ENCODE assay signal across 27 mouse cellular contexts in the genomic region with DNA sequence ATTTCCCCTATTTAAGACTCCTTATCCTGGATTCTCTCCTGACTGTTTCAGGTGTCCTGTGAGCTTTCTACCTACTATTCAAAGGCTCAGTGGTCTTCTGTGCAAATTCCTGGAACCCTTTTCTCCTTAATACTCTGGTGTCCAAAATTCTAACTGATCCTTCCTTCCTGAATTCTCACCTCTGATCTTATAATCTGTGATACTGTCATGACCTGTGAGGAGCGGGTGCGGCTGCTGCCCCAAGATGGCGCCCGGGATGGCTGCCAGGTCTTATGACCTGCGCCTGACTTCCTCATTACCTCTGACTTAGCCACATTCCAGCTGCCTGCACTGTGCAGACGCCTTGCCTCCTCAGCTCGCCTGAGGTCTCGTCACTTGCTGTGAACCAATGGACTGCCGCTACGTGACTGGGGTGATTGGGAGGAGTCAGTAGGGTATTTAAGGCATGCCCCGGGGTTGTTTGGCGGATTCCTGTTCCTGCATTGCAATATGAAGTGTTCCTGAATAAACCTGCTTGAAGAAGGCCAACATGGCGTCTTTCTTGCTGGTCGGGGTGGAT.
DNase-seq lines count a peak whose midpoint lies in the region; ATAC-seq lines count a peak whose summit lies in the region.
"Had no signal": no experiment of that assay in that cellular context is flagged by ENCODE, and none has a peak within 500 bp of the region (broad histone marks: within the 10 kb centered on the region; RNA-seq: fewer than 3 reads in every experiment).

No protein-coding gene starts in this region.

- H3K36me3 ChIP-seq in midbrain, embryonic 11.5 days (ENCODE audit: control insufficient read depth, insufficient read depth, low read length) = no peaks in the 10 kb centered on the region
- no peaks in the 10 kb centered on the region for H3K36me3 ChIP-seq in midbrain, embryonic 14.5 days (ENCODE audit: control insufficient read depth, insufficient read depth, low read length)
- H3K36me3 ChIP-seq in forebrain, embryonic 10.5 days (replicated peaks) = no peaks in the 10 kb centered on the region
- H3K36me3 ChIP-seq: embryonic facial prominence, embryonic 13.5 days; embryonic facial prominence, embryonic 15.5 days; forebrain, embryonic 15.5 days; G1E had no signal

- no peak for ATAC-seq in midbrain, embryonic 11.5 days (ENCODE audit: low FRiP score)
- ATAC-seq in midbrain, embryonic 14.5 days (ENCODE audit: low FRiP score, low TSS enrichment) = no peak
- ATAC-seq: activated CD4-positive, CD25-positive, alpha-beta regulatory T cell, adult 4 months; CD4-positive, CD25-positive, alpha-beta regulatory T cell, adult 4 months; forebrain, embryonic 13.5 days; forebrain, embryonic 15.5 days; forebrain, postnatal 0 days; Patski had no signal

- peak; percentile 72 for DNase-seq in midbrain, embryonic 11.5 days (ENCODE audit: low spot score, missing footprints)
- no peak for DNase-seq in midbrain, embryonic 14.5 days
- DNase-seq in 3134 (ENCODE audit: extremely low read depth, insufficient read length, low spot score) (peak; percentile 9), ES-CJ7 (ENCODE audit: low read depth, low spot score) (peak; percentile 33), R1 (ENCODE audit: low read depth, low spot score) (peak; percentile 58)
- no peak for DNase-seq in forebrain, embryonic 10.5 days (ENCODE audit: extremely low spot score, low spot score)
- no peak for DNase-seq in adrenal gland, postnatal 10 days
- DNase-seq in cerebellum, adult 9-11 months = no peak
- DNase-seq: adrenal gland, adult 8-10 months; adrenal gland, postnatal 25 days; B cell, adult 2 months; cerebellum, adult 11 months; cerebellum, adult 18-20 months; cerebellum, adult 8-10 months; cerebellum, postnatal 10 days; cerebellum, postnatal 25 days; forebrain, postnatal 0 days had no signal

- WGBS in midbrain, embryonic 11.5 days = 95% methylated on average over 14 of the region's 14 CpGs
- 95% methylated on average over 14 of the region's 14 CpGs for WGBS in midbrain, embryonic 14.5 days
- WGBS in forebrain, embryonic 10.5 days = 93% methylated on average over 14 of the region's 14 CpGs

- H3K4me2 ChIP-seq in midbrain, embryonic 11.5 days = no peak overlapping the region
- no peak overlapping the region for H3K4me2 ChIP-seq in midbrain, embryonic 14.5 days (ENCODE audit: low read length)
- H3K4me2 ChIP-seq: embryonic facial prominence, embryonic 13.5 days; embryonic facial prominence, embryonic 15.5 days; forebrain, embryonic 13.5 days; forebrain, embryonic 15.5 days had no signal

- H3K9ac ChIP-seq in midbrain, embryonic 11.5 days (ENCODE audit: low read length) = no peak overlapping the region
- H3K9ac ChIP-seq in midbrain, embryonic 14.5 days (replicated peaks; ENCODE audit: low read length) = no peak overlapping the region
- H3K9ac ChIP-seq: embryonic facial prominence, embryonic 13.5 days; embryonic facial prominence, embryonic 15.5 days; forebrain, embryonic 13.5 days; forebrain, embryonic 15.5 days; forebrain, postnatal 0 days had no signal

- H3K27ac ChIP-seq in midbrain, embryonic 11.5 days (ENCODE audit: low read depth, low read length) = no peak overlapping the region
- H3K27ac ChIP-seq in midbrain, embryonic 14.5 days (replicated peaks; ENCODE audit: low read depth, low read length) = no peak overlapping the region
- H3K27ac ChIP-seq in forebrain, embryonic 10.5 days = no peak overlapping the region
- H3K27ac ChIP-seq: embryonic facial prominence, embryonic 13.5 days; embryonic facial prominence, embryonic 15.5 days; forebrain, embryonic 13.5 days; forebrain, embryonic 15.5 days had no signal

- no peak overlapping the region for H3K4me3 ChIP-seq in midbrain, embryonic 11.5 days (ENCODE audit: low read depth, low read length)
- H3K4me3 ChIP-seq in midbrain, embryonic 14.5 days (replicated peaks; ENCODE audit: low read depth, low read length) = no peak overlapping the region
- H3K4me3 ChIP-seq in forebrain, embryonic 10.5 days = no peak overlapping the region
- H3K4me3 ChIP-seq: embryonic facial prominence, embryonic 13.5 days; embryonic facial prominence, embryonic 15.5 days; erythroblast, embryonic 14.5 days; forebrain, embryonic 13.5 days; forebrain, embryonic 15.5 days had no signal

- H3K4me1 ChIP-seq in midbrain, embryonic 11.5 days (ENCODE audit: control insufficient read depth, insufficient read depth, low read length) = no peaks in the 10 kb centered on the region
- no peaks in the 10 kb centered on the region for H3K4me1 ChIP-seq in midbrain, embryonic 14.5 days (ENCODE audit: control insufficient read depth, insufficient read depth, low read length)
- H3K4me1 ChIP-seq in forebrain, embryonic 10.5 days = no peaks in the 10 kb centered on the region
- H3K4me1 ChIP-seq: embryonic facial prominence, embryonic 13.5 days; embryonic facial prominence, embryonic 15.5 days; forebrain, embryonic 13.5 days; forebrain, embryonic 15.5 days had no signal

- no peaks in the 10 kb centered on the region for H3K27me3 ChIP-seq in midbrain, embryonic 11.5 days (ENCODE audit: control insufficient read depth, insufficient read depth, low read length)
- no peaks in the 10 kb centered on the region for H3K27me3 ChIP-seq in midbrain, embryonic 14.5 days (ENCODE audit: control insufficient read depth, insufficient read depth, low read length)
- no peaks in the 10 kb centered on the region for H3K27me3 ChIP-seq in forebrain, embryonic 10.5 days (ENCODE audit: poor library complexity, severe bottlenecking)
- H3K27me3 ChIP-seq: CH12.LX; embryonic facial prominence, embryonic 13.5 days; embryonic facial prominence, embryonic 15.5 days; forebrain, embryonic 13.5 days; forebrain, embryonic 15.5 days; Patski had no signal

- H3K9me3 ChIP-seq in midbrain, embryonic 11.5 days (ENCODE audit: control insufficient read depth, low read length) = no peaks in the 10 kb centered on the region
- H3K9me3 ChIP-seq in midbrain, embryonic 14.5 days (ENCODE audit: control insufficient read depth, low read length) = no peaks in the 10 kb centered on the region
- H3K9me3 ChIP-seq in forebrain, embryonic 10.5 days = no peaks in the 10 kb centered on the region
- H3K9me3 ChIP-seq: embryonic facial prominence, embryonic 13.5 days; embryonic facial prominence, embryonic 15.5 days; forebrain, embryonic 13.5 days; forebrain, embryonic 15.5 days had no signal

Comparison
In these comparisons a context has a peak if more than half of its experiments do, and no peak if none do; other contexts are left out.
1. DNase-seq: peak in midbrain, embryonic 11.5 days (single experiment), 3134 (single experiment), ES-CJ7 (single experiment) and R1 (single experiment); none in midbrain, embryonic 14.5 days (single experiment), forebrain, embryonic 10.5 days (single experiment), adrenal gland, postnatal 10 days (single experiment) and cerebellum, adult 9-11 months (single experiment).